Mouse (Mus musculus) kidney, postnatal 0 days (tissue): ENCODE results near the gene Cyren. TPM values are rescaled to one million over a fixed set of nuclear protein-coding genes. Genes with fewer than 3 reads are reported as not detected.
A peak's percentile ranks its signal among the peaks of the same experiment; 100 is the strongest.

Source experiments
- ATAC-seq: fragments of 200-750 bp; cut with Nextera tagmentation; replicated peaks from 2 replicates; pipeline ENCODE4 v1.8.0; 2017; ENCODE audit warnings: low read depth, moderate number of reproducible peaks, moderate TSS enrichment, moderate library complexity; ENCODE audit not compliant: low FRiP score
- DNase-seq: peaks from one replicate; pipeline ENCODE4 v3.0.0-alpha.2; 2016; ENCODE audit warnings: low spot score
- H3K27ac ChIP-seq: fragments of 300-500 bp; sonication (generic); 2 replicates; pipeline ENCODE4 v1.5.1; 2014; ENCODE audit warnings: mild to moderate bottlenecking
- H3K27me3 ChIP-seq: fragments of 300-500 bp; sonication (generic); 2 replicates; pipeline ENCODE4 v1.6.1; 2014; ENCODE audit warnings: low read length, mixed read lengths; ENCODE audit not compliant: insufficient read depth
- H3K36me3 ChIP-seq: fragments of 300-500 bp; sonication (generic); 2 replicates; pipeline ENCODE4 v1.6.1; 2014; ENCODE audit warnings: low read length, mixed read lengths; ENCODE audit not compliant: insufficient read depth
- H3K4me1 ChIP-seq: fragments of 300-500 bp; sonication (generic); replicated peaks from 2 replicates; pipeline ENCODE4 v1.6.1; 2014; ENCODE audit warnings: antibody characterized with exemption, low read length, mixed read lengths; ENCODE audit not compliant: insufficient read depth
- H3K4me2 ChIP-seq: fragments of 300-500 bp; sonication (generic); 2 replicates; pipeline ENCODE4 v1.6.1; 2014; ENCODE audit warnings: mild to moderate bottlenecking, low read length, moderate library complexity, mixed read lengths
- H3K4me3 ChIP-seq: fragments of 300-500 bp; sonication (generic); replicated peaks from 2 replicates; pipeline ENCODE4 v1.5.1; 2014; ENCODE audit warnings: low read depth, low read length
- H3K9ac ChIP-seq: fragments of 300-500 bp; sonication (generic); 2 replicates; pipeline ENCODE4 v1.6.1; 2014; ENCODE audit warnings: low read depth, low read length
- H3K9me3 ChIP-seq: fragments of 300-500 bp; sonication (generic); replicated peaks from 2 replicates; pipeline ENCODE4 v1.6.1; 2016; ENCODE audit warnings: low read length, inconsistent platforms, mixed read lengths
- CTCF ChIP-seq: IDR thresholded peaks from 2 replicates; pipeline ENCODE4 v1.5.1; 2016; ENCODE audit warnings: antibody characterized with exemption, low read depth, mild to moderate bottlenecking, moderate library complexity
- WGBS: fragments of 180-500 bp; shearing (Covaris S2); extraction: QIAGEN DNeasy Blood & Tissue Kit; methylation state at CpG from one replicate; pipeline ENCODE4 v1.1.7; 2014; 5-methylcytosine and 5-hydroxymethylcytosine counted together
- polyA plus RNA-seq: library from polyadenylated mRNA; unstranded; fragments of >200 nt; fragmentation: Nextera tagmentation; extraction: Ambion mirVana; gene quantifications from 2 replicates; pipeline ENCODE4 v1.2.1, GENCODE M21; 2015

Gene Cyren
- polyA plus RNA-seq, 1 experiment from 2014 or later = 9.6 TPM

DNA sequence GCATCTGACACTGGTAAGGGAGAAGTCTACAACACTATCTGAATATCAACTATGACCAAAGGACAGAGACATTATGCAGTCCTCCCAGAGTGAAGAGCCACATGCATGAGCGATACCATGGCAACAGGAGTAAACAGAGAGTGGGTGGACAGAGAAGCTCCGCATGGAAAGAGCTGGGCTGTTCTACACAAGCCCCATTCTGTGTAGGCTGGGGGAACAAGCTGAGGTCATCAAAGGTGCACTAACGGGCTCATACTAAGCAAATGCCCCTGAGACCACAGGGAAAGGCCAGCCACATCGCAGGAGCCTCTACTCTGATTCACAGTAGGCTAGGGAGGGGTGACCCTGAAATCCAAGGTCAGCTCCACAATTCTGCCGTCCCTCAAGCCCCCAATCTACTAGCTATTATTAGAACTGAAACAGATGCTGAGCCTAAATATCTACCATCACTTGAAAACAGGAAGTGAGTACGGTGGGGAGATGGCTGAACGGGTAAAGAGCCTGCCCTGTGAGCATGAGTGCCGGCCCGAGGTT, 24.1 kb upstream of the Cyren start:
- ATAC-seq (no peak), DNase-seq (no peak)
- no peak for TF ChIP-seq CTCF
- H3K27me3 ChIP-seq = no peaks in the 10 kb centered on the region
- no peak overlapping the region for H3K4me2 ChIP-seq
- no peaks in the 10 kb centered on the region for H3K9me3 ChIP-seq
- WGBS = 71% methylated on average over 9 of the region's 9 CpGs
- no peak overlapping the region for H3K4me3 ChIP-seq
- no peak overlapping the region for H3K9ac ChIP-seq
- no peak overlapping the region for H3K27ac ChIP-seq
- peaks cover 40% of the 10 kb centered on the region for H3K36me3 ChIP-seq
- no peaks in the 10 kb centered on the region for H3K4me1 ChIP-seq

DNA sequence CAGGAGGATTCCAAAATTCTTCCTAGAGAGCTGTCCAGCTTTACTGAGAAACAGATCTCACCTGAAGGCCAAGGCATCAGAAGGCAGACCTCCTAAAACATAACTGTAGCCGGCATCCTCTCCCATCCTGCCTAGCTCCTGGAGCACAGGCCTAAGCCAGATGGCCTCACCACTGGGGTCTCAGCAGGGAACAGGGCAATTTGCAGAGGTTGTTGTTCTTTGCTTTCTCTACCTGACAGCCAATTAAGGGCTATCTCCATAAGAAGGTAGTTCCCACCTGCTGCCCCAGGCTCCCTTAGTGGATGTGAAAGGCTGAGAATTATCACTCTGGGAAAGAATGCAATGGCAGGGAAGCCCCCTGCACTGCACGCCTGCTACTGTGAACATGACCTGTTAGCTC, 23.1 kb upstream of the Cyren start:
- peaks cover 44% of the 10 kb centered on the region for H3K36me3 ChIP-seq
- no peaks in the 10 kb centered on the region for H3K9me3 ChIP-seq
- H3K4me3 ChIP-seq = no peak overlapping the region
- no peaks in the 10 kb centered on the region for H3K27me3 ChIP-seq
- no peak overlapping the region for H3K27ac ChIP-seq
- no peak overlapping the region for H3K4me2 ChIP-seq
- no peak overlapping the region for H3K9ac ChIP-seq
- H3K4me1 ChIP-seq = no peaks in the 10 kb centered on the region
- 73% methylated on average over 2 of the region's 2 CpGs for WGBS
- DNase-seq (no peak), ATAC-seq (no peak)
- no peak for TF ChIP-seq CTCF

DNA sequence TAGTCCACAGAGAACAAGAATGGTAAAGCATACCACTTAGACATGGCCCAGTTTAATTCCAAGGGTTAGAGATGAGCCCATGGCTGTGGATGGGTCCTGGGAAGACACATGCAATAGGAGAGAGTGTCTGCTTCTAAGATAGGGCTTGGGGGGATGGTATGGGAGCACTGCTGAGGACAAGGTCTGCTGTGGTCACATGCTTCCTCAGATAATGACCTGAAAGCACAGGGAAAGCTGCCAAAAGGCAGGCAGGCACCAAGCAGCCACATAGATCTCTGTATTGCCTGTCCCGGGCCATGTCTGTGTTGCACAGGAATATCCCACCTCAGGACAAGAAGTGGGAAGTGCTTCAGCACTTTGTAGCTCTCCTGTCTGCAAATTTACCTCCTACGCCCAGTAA, 21.3 kb upstream of the Cyren start:
- no peak for TF ChIP-seq CTCF
- no peaks in the 10 kb centered on the region for H3K27me3 ChIP-seq
- no peak overlapping the region for H3K4me3 ChIP-seq
- H3K9me3 ChIP-seq = no peaks in the 10 kb centered on the region
- no peak overlapping the region for H3K4me2 ChIP-seq
- no peak overlapping the region for H3K9ac ChIP-seq
- no peak overlapping the region for H3K27ac ChIP-seq
- H3K4me1 ChIP-seq = no peaks in the 10 kb centered on the region
- DNase-seq (no peak), ATAC-seq (peak; percentile 55; the same call in 1 of the 2 replicates)
- 92% methylated on average over 2 of the region's 2 CpGs for WGBS
- H3K36me3 ChIP-seq = peaks cover 50% of the 10 kb centered on the region

DNA sequence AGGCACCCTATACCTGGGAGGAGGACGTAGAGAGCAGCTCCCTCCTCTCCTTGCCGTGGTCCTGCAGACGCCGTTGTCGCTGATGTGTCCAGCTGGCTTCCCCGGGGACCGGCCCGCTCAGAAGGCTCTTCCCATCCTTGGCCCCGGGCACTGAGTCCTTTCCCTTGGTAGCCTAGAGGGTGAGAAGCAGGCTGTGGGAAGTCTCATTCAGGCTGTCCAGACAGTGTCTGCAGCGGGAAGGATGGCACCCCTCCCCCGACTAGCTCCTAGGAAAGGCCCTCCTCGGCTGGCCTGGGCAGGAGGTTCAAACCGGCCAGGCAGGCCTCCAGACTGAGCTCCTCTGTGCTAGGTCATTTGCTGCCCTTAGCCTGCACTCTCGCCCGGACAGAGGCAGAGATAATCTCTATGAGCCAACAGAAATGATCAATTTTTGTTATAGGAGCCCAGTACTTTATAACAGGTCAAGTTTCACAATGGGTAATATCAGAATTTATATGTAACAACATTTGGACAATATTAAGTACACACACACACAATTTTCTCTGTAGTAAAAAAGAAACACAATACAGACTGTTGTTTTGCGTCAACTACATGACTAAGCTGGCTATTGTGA, 18.4 kb upstream of the Cyren start:
- H3K36me3 ChIP-seq = peaks cover 48% of the 10 kb centered on the region
- TF ChIP-seq CTCF = no peak
- H3K9ac ChIP-seq = no peak overlapping the region
- H3K9me3 ChIP-seq = no peaks in the 10 kb centered on the region
- no peak overlapping the region for H3K4me2 ChIP-seq
- H3K27me3 ChIP-seq = no peaks in the 10 kb centered on the region
- H3K27ac ChIP-seq = no peak overlapping the region
- no peak overlapping the region for H3K4me3 ChIP-seq
- DNase-seq = no peak
- WGBS = 73% methylated on average over 14 of the region's 16 CpGs
- ATAC-seq = no peak
- no peaks in the 10 kb centered on the region for H3K4me1 ChIP-seq

DNA sequence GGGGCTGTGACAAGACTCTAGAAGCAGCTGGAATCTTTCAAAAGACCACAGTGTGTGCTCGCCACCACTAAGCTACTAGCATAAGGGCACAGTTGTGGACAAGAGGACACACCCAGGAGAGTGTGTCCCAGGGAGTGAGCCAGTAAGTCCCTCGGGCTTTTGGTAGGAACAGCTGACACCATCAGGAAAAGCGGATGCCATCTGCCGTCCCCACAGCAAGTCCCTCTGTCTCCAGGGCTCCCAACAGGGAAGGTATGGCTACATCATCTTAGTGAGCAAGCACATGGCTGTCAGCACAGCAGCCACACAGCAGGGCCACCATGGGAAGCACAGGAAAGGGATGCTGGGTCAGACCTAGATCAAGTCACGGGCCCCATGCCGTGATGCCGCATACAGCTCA, 17.7 kb upstream of the Cyren start:
- Histone ChIP-seq H3K36me3 (peaks cover 42% of the 10 kb centered on the region), H3K4me1 (no peaks in the 10 kb centered on the region), H3K27ac (no peak overlapping the region), H3K9me3 (no peaks in the 10 kb centered on the region), H3K4me3 (no peak overlapping the region), H3K9ac (no peak overlapping the region), H3K4me2 (no peak overlapping the region), H3K27me3 (no peaks in the 10 kb centered on the region)
- ATAC-seq = no peak
- WGBS = 89% methylated on average over 7 of the region's 7 CpGs
- DNase-seq = no peak
- no peak for TF ChIP-seq CTCF

DNA sequence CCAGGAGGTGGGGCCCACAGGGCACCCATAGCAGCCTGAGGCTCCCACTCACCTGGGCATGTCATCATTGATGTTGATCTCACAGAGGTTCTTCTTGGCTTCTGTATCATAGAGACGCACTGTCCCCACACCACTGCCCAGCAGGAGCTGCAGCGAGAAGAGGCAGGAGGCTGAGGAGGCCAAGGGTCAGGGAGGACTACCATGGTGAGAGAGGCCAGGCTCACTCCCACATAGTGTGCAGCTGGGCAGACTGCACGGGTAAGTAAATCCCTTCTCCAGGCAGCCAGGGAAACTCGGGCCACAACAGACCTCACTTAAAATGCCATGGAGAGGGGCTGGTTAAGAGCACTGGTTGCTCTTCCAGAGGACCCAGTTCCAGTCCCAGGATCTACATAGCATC, 11.3 kb upstream of the Cyren start:
- no peak overlapping the region for H3K27ac ChIP-seq
- DNase-seq (peak; percentile 70), ATAC-seq (peak; percentile 67)
- no peak for TF ChIP-seq CTCF
- H3K4me1 ChIP-seq = no peaks in the 10 kb centered on the region
- no peak overlapping the region for H3K4me3 ChIP-seq
- 35% methylated on average over 4 of the region's 4 CpGs for WGBS
- H3K9me3 ChIP-seq = no peaks in the 10 kb centered on the region
- H3K27me3 ChIP-seq = no peaks in the 10 kb centered on the region
- peaks cover 32% of the 10 kb centered on the region for H3K36me3 ChIP-seq
- H3K4me2 ChIP-seq = no peak overlapping the region
- H3K9ac ChIP-seq = no peak overlapping the region
